Mouse (Mus musculus) embryonic fibroblast, embryonic 13.5 days (primary cell): ENCODE measurements at regions not wholly inside any gene's neighbourhood (a gene's known extent, or its start where the extent isn't known, plus 50 kb on each side); places are given as distances from the start of the nearest gene placed in this dataset.
A peak's percentile ranks its signal among the peaks of the same experiment; 100 is the strongest.

Source experiments
- H3K27ac ChIP-seq: 2 replicates; pipeline ENCODE4 v1.5.1; 2012; ENCODE audit warnings: low read length, control low read depth, inconsistent platforms; ENCODE audit not compliant: insufficient read depth
- H3K4me1 ChIP-seq: 2 replicates; pipeline ENCODE4 v1.6.1; 2011; ENCODE audit warnings: low read length; ENCODE audit not compliant: control insufficient read depth, insufficient read depth
- H3K4me3 ChIP-seq: 2 replicates; pipeline ENCODE4 v1.5.1; 2011; ENCODE audit warnings: mild to moderate bottlenecking, control low read depth, low read length; ENCODE audit not compliant: insufficient read depth
- CTCF ChIP-seq: IDR thresholded peaks from 2 replicates; pipeline ENCODE4 v1.5.1; 2011; ENCODE audit warnings: mild to moderate bottlenecking, control low read depth, low read length, moderate library complexity, borderline replicate concordance; ENCODE audit not compliant: insufficient read depth
- POLR2A ChIP-seq: IDR thresholded peaks from 2 replicates; pipeline ENCODE4 v1.6.1; 2011; ENCODE audit warnings: low read depth, mild to moderate bottlenecking, control low read depth, low read length, moderate library complexity

- H3K4me3 ChIP-seq, result no peak overlapping the region
- H3K27ac ChIP-seq, result no peak overlapping the region
- TF ChIP-seq CTCF (no peak), POLR2A (no peak)
- 0 out of 2 replicates have a peak, but pooled peaks cover 4% of the 10 kb centered on the region for H3K4me1 ChIP-seq
These were observed 51.9 kb upstream of the Pkhd1 start for GRCm38 (mm10) chr1:20669769-20670168.

- Histone ChIP-seq H3K4me3 (no peak overlapping the region), H3K27ac (no peak overlapping the region), H3K4me1 (0 out of 2 replicates have a peak, but pooled peaks cover 4% of the 10 kb centered on the region)
- no peak for TF ChIP-seq POLR2A
- TF ChIP-seq CTCF, result no peak
These were observed 52.6 kb upstream of the Pkhd1 start for GRCm38 (mm10) chr1:20670489-20670888.

GRCm38 (mm10) chr1:20670906-20671768, 53.3 kb upstream of the Pkhd1 start:
- no peak for TF ChIP-seq POLR2A
- no peak for TF ChIP-seq CTCF
- Histone ChIP-seq H3K27ac (no peak overlapping the region), H3K4me1 (0 out of 2 replicates have a peak, but pooled peaks cover 4% of the 10 kb centered on the region), H3K4me3 (no peak overlapping the region)

- H3K27ac ChIP-seq, result no peak overlapping the region
- no peak overlapping the region for H3K4me3 ChIP-seq
- 0 out of 2 replicates have a peak, but pooled peaks cover 4% of the 10 kb centered on the region for H3K4me1 ChIP-seq
- TF ChIP-seq POLR2A (no peak), CTCF (no peak)
These were observed 53.9 kb upstream of the Pkhd1 start for GRCm38 (mm10) chr1:20671769-20672150.

- TF ChIP-seq POLR2A, result no peak
- TF ChIP-seq CTCF, result no peak
- Histone ChIP-seq H3K27ac (no peak overlapping the region), H3K4me1 (0 out of 2 replicates have a peak, but pooled peaks cover 4% of the 10 kb centered on the region), H3K4me3 (no peak overlapping the region)
These were observed 54.4 kb upstream of the Pkhd1 start for GRCm38 (mm10) chr1:20672246-20672645.

GRCm38 (mm10) chr1:20672951-20673350, 55.1 kb upstream of the Pkhd1 start:
- Histone ChIP-seq H3K4me3 (no peak overlapping the region), H3K27ac (no peak overlapping the region), H3K4me1 (0 out of 2 replicates have a peak, but pooled peaks cover 4% of the 10 kb centered on the region)
- no peak for TF ChIP-seq CTCF
- TF ChIP-seq POLR2A, result no peak

- TF ChIP-seq POLR2A (no peak), CTCF (no peak)
- Histone ChIP-seq H3K27ac (no peak overlapping the region), H3K4me3 (no peak overlapping the region), H3K4me1 (0 out of 2 replicates have a peak, but pooled peaks cover 4% of the 10 kb centered on the region)
These were observed 55.5 kb upstream of the Pkhd1 start for GRCm38 (mm10) chr1:20673351-20673750.

- H3K4me1 ChIP-seq, result peaks cover 13% of the 10 kb centered on the region
- no peak overlapping the region for H3K27ac ChIP-seq
- TF ChIP-seq POLR2A (no peak), CTCF (no peak)
- H3K4me3 ChIP-seq, result no peak overlapping the region
These were observed 56.1 kb upstream of the Il17a start for GRCm38 (mm10) chr1:20674615-20675014.

GRCm38 (mm10) chr1:20677987-20678386, 52.7 kb upstream of the Il17a start:
- H3K27ac ChIP-seq, result no peak overlapping the region

GRCm38 (mm10) chr1:20678823-20679222, 51.9 kb upstream of the Il17a start:
- no peak for TF ChIP-seq CTCF
- TF ChIP-seq POLR2A, result no peak

More at GRCm38 (mm10) chr1:20677987-20678386, 52.7 kb upstream of the Il17a start:
- H3K4me1 ChIP-seq, result peaks cover 14% of the 10 kb centered on the region
- H3K4me3 ChIP-seq, result no peak overlapping the region
- TF ChIP-seq CTCF (no peak), POLR2A (no peak)

More at GRCm38 (mm10) chr1:20678823-20679222, 51.9 kb upstream of the Il17a start:
- H3K27ac ChIP-seq, result peak overlapping the region; percentile 86
- peaks cover 14% of the 10 kb centered on the region for H3K4me1 ChIP-seq
- no peak overlapping the region for H3K4me3 ChIP-seq
